10 mouse cellular contexts compared by ENCODE assay signal in the genomic region with DNA sequence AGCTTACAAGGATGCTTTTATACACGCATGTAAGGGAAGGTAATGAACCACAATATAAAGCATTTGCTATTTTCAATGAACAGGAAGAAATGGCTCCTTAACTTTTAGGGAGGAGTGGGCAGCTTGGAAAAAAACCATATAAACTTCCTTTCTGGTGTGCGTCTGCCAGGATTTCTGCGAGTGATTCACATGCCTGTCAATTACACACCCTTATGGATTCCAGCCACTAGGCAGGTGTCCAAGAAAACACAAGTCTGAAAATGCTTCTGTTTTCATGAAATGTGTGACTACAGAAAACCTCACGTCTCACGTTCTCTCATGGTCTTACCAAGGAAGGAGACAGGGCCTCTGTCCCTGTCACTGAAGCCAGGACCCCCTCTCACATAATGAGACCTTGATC.
DNase-seq lines count a peak whose midpoint lies in the region; ATAC-seq and TF ChIP-seq lines count a peak whose summit lies in the region.
"Had no signal": no experiment of that assay in that cellular context is flagged by ENCODE, and none has a peak within 500 bp of the region (broad histone marks: within the 10 kb centered on the region; RNA-seq: fewer than 3 reads in every experiment).

No protein-coding gene starts in this region.

- no peak overlapping the region for H3K27ac ChIP-seq in forebrain, postnatal 0 days (ENCODE audit: low read depth, low read length)
- no peak overlapping the region for H3K27ac ChIP-seq in forebrain, embryonic 12.5 days
- H3K27ac ChIP-seq in midbrain, embryonic 11.5 days (ENCODE audit: low read depth, low read length) = no peak overlapping the region
- no peak overlapping the region for H3K27ac ChIP-seq in midbrain, embryonic 14.5 days (replicated peaks; ENCODE audit: low read depth, low read length)

- H3K9ac ChIP-seq in forebrain, postnatal 0 days = no peak overlapping the region
- H3K9ac ChIP-seq in forebrain, embryonic 12.5 days = no peak overlapping the region
- no peak overlapping the region for H3K9ac ChIP-seq in midbrain, embryonic 11.5 days (ENCODE audit: low read length)
- H3K9ac ChIP-seq in midbrain, embryonic 14.5 days (replicated peaks; ENCODE audit: low read length) = no peak overlapping the region

- H3K4me3 ChIP-seq in forebrain, postnatal 0 days (ENCODE audit: low read depth, low read length) = no peak overlapping the region
- H3K4me3 ChIP-seq in forebrain, embryonic 12.5 days (replicated peaks) = no peak overlapping the region
- H3K4me3 ChIP-seq in midbrain, embryonic 11.5 days (ENCODE audit: low read depth, low read length) = no peak overlapping the region
- no peak overlapping the region for H3K4me3 ChIP-seq in midbrain, embryonic 14.5 days (replicated peaks; ENCODE audit: low read depth, low read length)
- H3K4me3 ChIP-seq: megakaryocyte, embryonic 14.5 days had no signal

- H3K4me1 ChIP-seq in forebrain, postnatal 0 days (ENCODE audit: insufficient read depth) = 0 out of 2 replicates have a peak, but pooled peaks cover 9% of the 10 kb centered on the region
- peaks cover 19% of the 10 kb centered on the region for H3K4me1 ChIP-seq in forebrain, embryonic 12.5 days
- H3K4me1 ChIP-seq in midbrain, embryonic 11.5 days (ENCODE audit: control insufficient read depth, insufficient read depth, low read length) = peaks cover 2% of the 10 kb centered on the region
- H3K4me1 ChIP-seq in midbrain, embryonic 14.5 days (ENCODE audit: control insufficient read depth, insufficient read depth, low read length) = peaks cover 5% of the 10 kb centered on the region; the same call in 1 of the 2 replicates
- H3K4me1 ChIP-seq: megakaryocyte, embryonic 14.5 days had no signal

- ATAC-seq in forebrain, postnatal 0 days = no peak
- no peak for ATAC-seq in forebrain, embryonic 12.5 days (ENCODE audit: low FRiP score)
- no peak for ATAC-seq in midbrain, embryonic 11.5 days (ENCODE audit: low FRiP score)
- ATAC-seq in midbrain, embryonic 14.5 days (ENCODE audit: low FRiP score, low TSS enrichment) = no peak
- ATAC-seq in erythroblast, adult 5-6 weeks (replicated peaks; ENCODE audit: low FRiP score, poor library complexity, severe bottlenecking) = no peak

- no peak overlapping the region for H3K4me2 ChIP-seq in forebrain, postnatal 0 days (ENCODE audit: low read depth)
- no peak overlapping the region for H3K4me2 ChIP-seq in forebrain, embryonic 12.5 days
- H3K4me2 ChIP-seq in midbrain, embryonic 11.5 days = no peak overlapping the region
- no peak overlapping the region for H3K4me2 ChIP-seq in midbrain, embryonic 14.5 days (ENCODE audit: low read length)

- no peaks in the 10 kb centered on the region for H3K9me3 ChIP-seq in forebrain, postnatal 0 days (ENCODE audit: low read length)
- no peaks in the 10 kb centered on the region for H3K9me3 ChIP-seq in forebrain, embryonic 12.5 days
- H3K9me3 ChIP-seq in midbrain, embryonic 11.5 days (ENCODE audit: control insufficient read depth, low read length) = no peaks in the 10 kb centered on the region
- H3K9me3 ChIP-seq in midbrain, embryonic 14.5 days (ENCODE audit: control insufficient read depth, low read length) = no peaks in the 10 kb centered on the region
- H3K9me3 ChIP-seq: megakaryocyte, embryonic 14.5 days had no signal

- WGBS in forebrain, postnatal 0 days = 29% methylated on average over 5 of the region's 5 CpGs
- 80% methylated on average over 5 of the region's 5 CpGs for WGBS in forebrain, embryonic 12.5 days
- WGBS in midbrain, embryonic 11.5 days = 78% methylated on average over 5 of the region's 5 CpGs
- 81% methylated on average over 5 of the region's 5 CpGs for WGBS in midbrain, embryonic 14.5 days

- H3K27me3 ChIP-seq in forebrain, postnatal 0 days (ENCODE audit: insufficient read depth, low read length) = no peaks in the 10 kb centered on the region
- no peaks in the 10 kb centered on the region for H3K27me3 ChIP-seq in forebrain, embryonic 12.5 days
- H3K27me3 ChIP-seq in midbrain, embryonic 11.5 days (ENCODE audit: control insufficient read depth, insufficient read depth, low read length) = no peaks in the 10 kb centered on the region
- no peaks in the 10 kb centered on the region for H3K27me3 ChIP-seq in midbrain, embryonic 14.5 days (ENCODE audit: control insufficient read depth, insufficient read depth, low read length)

- H3K36me3 ChIP-seq in forebrain, postnatal 0 days (ENCODE audit: insufficient read depth) = no peaks in the 10 kb centered on the region
- H3K36me3 ChIP-seq in forebrain, embryonic 12.5 days (replicated peaks) = no peaks in the 10 kb centered on the region
- no peaks in the 10 kb centered on the region for H3K36me3 ChIP-seq in midbrain, embryonic 11.5 days (ENCODE audit: control insufficient read depth, insufficient read depth, low read length)
- no peaks in the 10 kb centered on the region for H3K36me3 ChIP-seq in midbrain, embryonic 14.5 days (ENCODE audit: control insufficient read depth, insufficient read depth, low read length)

- DNase-seq in forebrain, postnatal 0 days = peak; percentile 47
- DNase-seq in midbrain, embryonic 11.5 days (ENCODE audit: low spot score, missing footprints) = peak; percentile 78
- DNase-seq in midbrain, embryonic 14.5 days = no peak
- peak; percentile 85 for DNase-seq in fibroblast of lung, adult 2 months (ENCODE audit: low read depth)
- peak; percentile 65 to 73 for DNase-seq in right cerebral cortex, adult 2 months (ENCODE audit: low spot score in 2 of 2)
- DNase-seq in MN1 (ENCODE audit: low spot score) = no peak
- DNase-seq: thymus, postnatal 4 days had no signal

- no peak for TF ChIP-seq CTCF in forebrain, postnatal 0 days (IDR thresholded peaks at IDR 0.05; ENCODE audit: low read depth)

Comparison
In these comparisons a context has a peak if more than half of its experiments do, and no peak if none do; other contexts are left out.
1. DNase-seq: peak in forebrain, postnatal 0 days (single experiment), midbrain, embryonic 11.5 days (single experiment), fibroblast of lung, adult 2 months (single experiment) and right cerebral cortex, adult 2 months (2 of 2); none in midbrain, embryonic 14.5 days (single experiment) and MN1 (single experiment).